Mouse (Mus musculus) cortical plate, adult 2 months (tissue): ENCODE data around the gene Il22ra1.

Experiments used
- CTCF ChIP-seq: fragments of 200-500 bp; IDR thresholded peaks from 2 replicates; pipeline ENCODE4 v1.5.1; 2011; ENCODE audit warnings: mild to moderate bottlenecking, control low read depth, low read length; ENCODE audit not compliant: insufficient read depth; ENCODE audit errors: extremely low read depth
- POLR2A ChIP-seq: fragments of 200-500 bp; IDR thresholded peaks from 2 replicates; pipeline ENCODE4 v1.6.1; 2011; ENCODE audit warnings: mild to moderate bottlenecking, low read length, control low read depth; ENCODE audit not compliant: insufficient read depth; ENCODE audit errors: extremely low read depth

- TF ChIP-seq CTCF (no peak), POLR2A (no peak)
Observed at GRCm38 (mm10) chr4:135764700-135765099, 36.7 kb downstream of the Il22ra1 start.
